In genomic region chr11:51915656-51916032, GRCm38 (mm10) we compare ENCODE assay signal across 8 mouse cellular contexts. TPM values are rescaled to one million over a fixed set of nuclear protein-coding genes. Genes with fewer than 3 reads are reported as not detected.
DNase-seq lines count a peak whose midpoint lies in the region; ATAC-seq lines count a peak whose summit lies in the region.

No protein-coding gene starts in this region.

- no peak overlapping the region for H3K9ac ChIP-seq in neural tube, embryonic 11.5 days (ENCODE audit: low read length)
- H3K9ac ChIP-seq in forebrain, embryonic 12.5 days = no peak overlapping the region
- no peak overlapping the region for H3K9ac ChIP-seq in liver, embryonic 12.5 days
- no peak overlapping the region for H3K9ac ChIP-seq in stomach, embryonic 15.5 days

- peak overlapping the region; percentile 39 for H3K4me2 ChIP-seq in neural tube, embryonic 11.5 days (ENCODE audit: low read depth)
- peak overlapping the region; percentile 55 for H3K4me2 ChIP-seq in forebrain, embryonic 12.5 days
- H3K4me2 ChIP-seq in liver, embryonic 12.5 days = peak overlapping the region; percentile 61
- peak overlapping the region; percentile 78 for H3K4me2 ChIP-seq in stomach, embryonic 15.5 days

- ATAC-seq in neural tube, embryonic 11.5 days (ENCODE audit: insufficient read depth, low FRiP score, low TSS enrichment) = no peak
- ATAC-seq in forebrain, embryonic 12.5 days (ENCODE audit: low FRiP score) = peak; percentile 9; the same call in 1 of the 2 replicates
- no peak; the same call in 1 of the 2 replicates for ATAC-seq in liver, embryonic 12.5 days
- peak; percentile 3; the same call in 1 of the 2 replicates for ATAC-seq in stomach, embryonic 15.5 days (ENCODE audit: insufficient read depth, low FRiP score, low read depth)
- ATAC-seq in inflammation-experienced regulatory T-cells, adult 6 months = no peak

- no peaks in the 10 kb centered on the region for H3K9me3 ChIP-seq in neural tube, embryonic 11.5 days (ENCODE audit: control insufficient read depth, low read length)
- no peaks in the 10 kb centered on the region for H3K9me3 ChIP-seq in forebrain, embryonic 12.5 days
- no peaks in the 10 kb centered on the region for H3K9me3 ChIP-seq in liver, embryonic 12.5 days (replicated peaks)
- no peaks in the 10 kb centered on the region for H3K9me3 ChIP-seq in stomach, embryonic 15.5 days

- no peak overlapping the region for H3K4me3 ChIP-seq in neural tube, embryonic 11.5 days (ENCODE audit: low read depth, low read length)
- H3K4me3 ChIP-seq in forebrain, embryonic 12.5 days (replicated peaks) = peak overlapping the region; percentile 32; the same call in 1 of the 2 replicates
- H3K4me3 ChIP-seq in liver, embryonic 12.5 days = peak overlapping the region; percentile 25; the same call in 1 of the 2 replicates
- H3K4me3 ChIP-seq in stomach, embryonic 15.5 days (replicated peaks) = peak overlapping the region; percentile 37

- no peak for DNase-seq in neural tube, embryonic 11.5 days (ENCODE audit: low spot score)
- no peak for DNase-seq in neural tube, embryonic 10.5 days (ENCODE audit: extremely low spot score, low spot score)
- DNase-seq in cerebellum, postnatal 36 days = no peak
- no peak for DNase-seq in lung, postnatal 10 days

- no peaks in the 10 kb centered on the region for H3K36me3 ChIP-seq in neural tube, embryonic 11.5 days (ENCODE audit: control insufficient read depth, insufficient read depth, low read length)
- no peaks in the 10 kb centered on the region for H3K36me3 ChIP-seq in forebrain, embryonic 12.5 days (replicated peaks)
- no peaks in the 10 kb centered on the region for H3K36me3 ChIP-seq in liver, embryonic 12.5 days
- no peaks in the 10 kb centered on the region for H3K36me3 ChIP-seq in stomach, embryonic 15.5 days

- H3K27ac ChIP-seq in neural tube, embryonic 11.5 days (ENCODE audit: low read depth, low read length) = no peak overlapping the region
- H3K27ac ChIP-seq in forebrain, embryonic 12.5 days = no peak overlapping the region
- 0 out of 2 replicates have a peak overlapping the region, but pooled peaks have one; percentile 60 for H3K27ac ChIP-seq in liver, embryonic 12.5 days
- H3K27ac ChIP-seq in stomach, embryonic 15.5 days = peak overlapping the region; percentile 92

- H3K27me3 ChIP-seq in neural tube, embryonic 11.5 days (ENCODE audit: control insufficient read depth, insufficient read depth, low read length) = no peaks in the 10 kb centered on the region
- H3K27me3 ChIP-seq in forebrain, embryonic 12.5 days = no peaks in the 10 kb centered on the region; the same call in 1 of the 2 replicates
- peaks cover 7% of the 10 kb centered on the region for H3K27me3 ChIP-seq in liver, embryonic 12.5 days (replicated peaks)
- no peaks in the 10 kb centered on the region for H3K27me3 ChIP-seq in stomach, embryonic 15.5 days (replicated peaks)

- H3K4me1 ChIP-seq in neural tube, embryonic 11.5 days (ENCODE audit: control insufficient read depth, insufficient read depth, low read length) = peaks cover 6% of the 10 kb centered on the region
- peaks cover 15% of the 10 kb centered on the region for H3K4me1 ChIP-seq in forebrain, embryonic 12.5 days
- peaks cover 23% of the 10 kb centered on the region for H3K4me1 ChIP-seq in liver, embryonic 12.5 days
- H3K4me1 ChIP-seq in stomach, embryonic 15.5 days = peaks cover 19% of the 10 kb centered on the region

- 13% methylated on average over 8 of the region's 8 CpGs for WGBS in neural tube, embryonic 11.5 days
- WGBS in forebrain, embryonic 12.5 days = 14% methylated on average over 8 of the region's 8 CpGs
- 19% methylated on average over 8 of the region's 8 CpGs for WGBS in liver, embryonic 12.5 days (ENCODE audit: insufficient replicate concordance)
- 7% methylated on average over 8 of the region's 8 CpGs for WGBS in stomach, embryonic 15.5 days

RNA-seq across cellular contexts. Expression of gene Cdkn2aipnl, which starts 51.8 kb away (rescaled TPM):
- polyA plus RNA-seq in neural tube, embryonic 11.5 days (2014; fragmentation: Nextera tagmentation; extraction: Ambion mirVana) = 127 and 139 TPM in 2 replicates
- 114 and 122 TPM in 2 replicates for polyA plus RNA-seq in forebrain, embryonic 12.5 days (2016; fragmentation: Nextera tagmentation; extraction: Ambion mirVana)
- polyA plus RNA-seq in liver, embryonic 12.5 days (2016; fragmentation: Nextera tagmentation; extraction: Ambion mirVana) = 75.0 and 77.3 TPM in 2 replicates
- 82.0 and 89.6 TPM in 2 replicates for polyA plus RNA-seq in stomach, embryonic 15.5 days (2015; fragmentation: Nextera tagmentation; extraction: Ambion mirVana)
- 100 to 1,000 TPM in 1 of 3 experiments, 10 to 100 TPM in 2; 87.2 to 108 (median 97.6) TPM for polyA plus RNA-seq in inflammation-experienced regulatory T-cells, adult 6 months (2017; shearing (Covaris generic))

RNA-seq across cellular contexts. Expression of gene Jade2, which starts 58.2 kb away (rescaled TPM):
- 0.07 and 0.16 TPM in 2 replicates for polyA plus RNA-seq in neural tube, embryonic 11.5 days (2014; fragmentation: Nextera tagmentation; extraction: Ambion mirVana)
- 0.49 and 0.65 TPM in 2 replicates for polyA plus RNA-seq in forebrain, embryonic 12.5 days (2016; fragmentation: Nextera tagmentation; extraction: Ambion mirVana)
- 0.92 and 0.95 TPM in 2 replicates for polyA plus RNA-seq in liver, embryonic 12.5 days (2016; fragmentation: Nextera tagmentation; extraction: Ambion mirVana)
- polyA plus RNA-seq in stomach, embryonic 15.5 days (2015; fragmentation: Nextera tagmentation; extraction: Ambion mirVana) = 1.4 and 1.5 TPM in 2 replicates
- 10 to 100 TPM; 14.1 to 21.5 (median 20.1) TPM for polyA plus RNA-seq in inflammation-experienced regulatory T-cells, adult 6 months (2017; shearing (Covaris generic))

Comparison
In these comparisons a context has a peak if more than half of its experiments do, and no peak if none do; other contexts are left out.
1. ATAC-seq: peak in forebrain, embryonic 12.5 days (single experiment) and stomach, embryonic 15.5 days (single experiment); none in neural tube, embryonic 11.5 days (single experiment), liver, embryonic 12.5 days (single experiment) and inflammation-experienced regulatory T-cells, adult 6 months (single experiment).
2. H3K27ac ChIP-seq: peak in liver, embryonic 12.5 days (single experiment) and stomach, embryonic 15.5 days (single experiment); none in neural tube, embryonic 11.5 days (single experiment) and forebrain, embryonic 12.5 days (single experiment).
3. Peak in every context shown above with its lines, with median percentiles within 50 percentile points of each other: H3K4me2 ChIP-seq.